In the genomic region with DNA sequence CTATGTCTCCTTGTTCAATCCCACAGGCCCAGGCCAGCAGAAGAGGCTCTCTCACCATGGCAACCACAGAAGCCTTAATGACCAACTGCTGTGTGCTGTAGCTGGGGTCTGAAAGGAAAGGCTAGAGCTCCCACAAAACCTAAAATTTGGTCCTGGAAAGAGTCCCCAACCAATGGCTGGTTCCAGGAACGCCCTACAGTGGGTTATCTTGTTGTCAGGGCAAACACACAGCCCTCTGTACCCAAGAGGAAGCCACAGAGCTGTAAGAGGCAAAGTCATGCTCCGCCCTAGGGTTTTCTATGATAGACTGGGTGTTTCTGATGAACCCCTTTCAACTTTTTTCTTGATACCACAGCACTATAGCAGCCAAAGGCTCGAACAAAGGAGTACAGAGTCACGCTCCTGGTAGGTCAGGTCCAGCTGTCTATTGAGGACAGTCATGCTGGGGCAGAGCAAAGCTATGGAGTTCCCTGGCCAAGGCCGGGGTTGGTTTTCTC, we compare ENCODE assay signal across 8 mouse cellular contexts.
A peak's percentile ranks its signal among the peaks of the same experiment; 100 is the strongest.
DNase-seq lines count a peak whose midpoint lies in the region; ATAC-seq and TF ChIP-seq lines count a peak whose summit lies in the region.

No protein-coding gene starts in this region.

- DNase-seq in spleen, adult 2 months (ENCODE audit: low read depth in 1 of 2, low spot score in 2 of 2): peak in 1 of 2 experiments; percentile 66
- no peak for DNase-seq in spleen, adult 18-20 months
- no peak for DNase-seq in liver, postnatal 0 days
- peak; percentile 47 for DNase-seq in thymus, postnatal 14 days
- DNase-seq in layer of hippocampus, postnatal 36 days: no peak
- DNase-seq in right cerebral cortex, postnatal 4 days: no peak
- no peak for DNase-seq in cerebellum, adult 8-10 months

- 29% methylated on average over 5 of the region's 5 CpGs for WGBS in spleen, adult 2 months
- WGBS in forebrain, embryonic 16.5 days: 34% methylated on average over 5 of the region's 5 CpGs
- 38% methylated on average over 5 of the region's 5 CpGs for WGBS in liver, postnatal 0 days (ENCODE audit: insufficient replicate concordance)

- TF ChIP-seq EP300 in liver, postnatal 0 days (IDR thresholded peaks at IDR 0.05; ENCODE audit: low read depth): no peak

- no peaks in the 10 kb centered on the region for H3K27me3 ChIP-seq in spleen, adult 2 months (ENCODE audit: control insufficient read depth, insufficient read depth, low read length)
- no peaks in the 10 kb centered on the region for H3K27me3 ChIP-seq in forebrain, embryonic 16.5 days (replicated peaks; ENCODE audit: control insufficient read depth, insufficient read depth, low read length)
- no peaks in the 10 kb centered on the region for H3K27me3 ChIP-seq in liver, postnatal 0 days (ENCODE audit: insufficient read depth, low read length)

- ATAC-seq in forebrain, embryonic 16.5 days: no peak
- ATAC-seq in liver, postnatal 0 days: peak; percentile 66

- H3K9ac ChIP-seq in forebrain, embryonic 16.5 days (replicated peaks; ENCODE audit: low read depth, low read length): no peak overlapping the region
- no peak overlapping the region for H3K9ac ChIP-seq in liver, postnatal 0 days (replicated peaks)

- no peaks in the 10 kb centered on the region; the same call in 1 of the 2 replicates for H3K4me1 ChIP-seq in spleen, adult 2 months (ENCODE audit: control insufficient read depth, insufficient read depth, insufficient read length)
- peaks cover 48% of the 10 kb centered on the region for H3K4me1 ChIP-seq in forebrain, embryonic 16.5 days (replicated peaks; ENCODE audit: control insufficient read depth, insufficient read depth, low read length)
- peaks cover 8% of the 10 kb centered on the region; the same call in 1 of the 2 replicates for H3K4me1 ChIP-seq in liver, postnatal 0 days (ENCODE audit: insufficient read depth)

- TF ChIP-seq CTCF in spleen, adult 2 months (IDR thresholded peaks at IDR 0.05; ENCODE audit: extremely low read depth, insufficient read depth, insufficient read length, insufficient replicate concordance): no peak
- TF ChIP-seq CTCF in liver, postnatal 0 days (IDR thresholded peaks at IDR 0.05; ENCODE audit: low read depth): no peak

- no peaks in the 10 kb centered on the region for H3K9me3 ChIP-seq in forebrain, embryonic 16.5 days (ENCODE audit: control insufficient read depth, low read length)
- H3K9me3 ChIP-seq in liver, postnatal 0 days (ENCODE audit: low read length): no peaks in the 10 kb centered on the region

- no peak overlapping the region for H3K4me2 ChIP-seq in forebrain, embryonic 16.5 days (ENCODE audit: low read length)
- no peak overlapping the region for H3K4me2 ChIP-seq in liver, postnatal 0 days (ENCODE audit: low read depth, low read length)

- no peak overlapping the region for H3K4me3 ChIP-seq in spleen, adult 2 months (ENCODE audit: extremely low read depth, insufficient read depth, insufficient read length)
- H3K4me3 ChIP-seq in forebrain, embryonic 16.5 days (replicated peaks; ENCODE audit: low read length): no peak overlapping the region
- H3K4me3 ChIP-seq in liver, postnatal 0 days (ENCODE audit: low read depth, low read length): no peak overlapping the region

- H3K36me3 ChIP-seq in spleen, adult 2 months (ENCODE audit: control insufficient read depth, insufficient read depth, low read length): no peaks in the 10 kb centered on the region
- H3K36me3 ChIP-seq in forebrain, embryonic 16.5 days (ENCODE audit: control insufficient read depth, insufficient read depth): no peaks in the 10 kb centered on the region
- no peaks in the 10 kb centered on the region for H3K36me3 ChIP-seq in liver, postnatal 0 days (replicated peaks; ENCODE audit: insufficient read depth, low read length)

- no peak for TF ChIP-seq POLR2A in spleen, adult 2 months (IDR thresholded peaks at IDR 0.05; ENCODE audit: low read depth, low read length)

- H3K27ac ChIP-seq in spleen, adult 2 months (ENCODE audit: insufficient read depth, low read length): peak overlapping the region; percentile 53
- H3K27ac ChIP-seq in forebrain, embryonic 16.5 days (ENCODE audit: low read length): peak overlapping the region; percentile 9
- peak overlapping the region; percentile 69; the same call in 1 of the 2 replicates for H3K27ac ChIP-seq in liver, postnatal 0 days (ENCODE audit: low read depth)

Comparison
In these comparisons a context has a peak if more than half of its experiments do, and no peak if none do; other contexts are left out.
1. H3K27ac ChIP-seq: peak in every context shown above with its lines; median percentile 69 in liver, postnatal 0 days; 53 in spleen, adult 2 months; 9 in forebrain, embryonic 16.5 days.